ENCODE assay signal across 8 mouse cellular contexts in genomic region chr6:122801801-122802514, GRCm38 (mm10). TPM values are rescaled to one million over a fixed set of nuclear protein-coding genes. Genes with fewer than 3 reads are reported as not detected.
DNase-seq lines count a peak whose midpoint lies in the region; ATAC-seq lines count a peak whose summit lies in the region.

No protein-coding gene starts in this region.

- peak overlapping the region; percentile 53 for H3K4me3 ChIP-seq in forebrain, embryonic 14.5 days (ENCODE audit: low read depth, low read length)
- H3K4me3 ChIP-seq in hindbrain, embryonic 16.5 days (ENCODE audit: low read length), result peak overlapping the region; percentile 56
- peak overlapping the region; percentile 79 for H3K4me3 ChIP-seq in liver, embryonic 12.5 days
- peak overlapping the region; percentile 51 for H3K4me3 ChIP-seq in neural tube, embryonic 12.5 days

- no peaks in the 10 kb centered on the region for H3K9me3 ChIP-seq in forebrain, embryonic 14.5 days (replicated peaks; ENCODE audit: control insufficient read depth, low read length)
- H3K9me3 ChIP-seq in hindbrain, embryonic 16.5 days (ENCODE audit: control insufficient read depth, low read length), result no peaks in the 10 kb centered on the region
- no peaks in the 10 kb centered on the region for H3K9me3 ChIP-seq in liver, embryonic 12.5 days (replicated peaks)
- no peaks in the 10 kb centered on the region for H3K9me3 ChIP-seq in neural tube, embryonic 12.5 days

- H3K36me3 ChIP-seq in forebrain, embryonic 14.5 days (ENCODE audit: control insufficient read depth, insufficient read depth, low read length), result no peaks in the 10 kb centered on the region
- H3K36me3 ChIP-seq in hindbrain, embryonic 16.5 days (ENCODE audit: control insufficient read depth, insufficient read depth, low read length), result no peaks in the 10 kb centered on the region
- peaks cover 5% of the 10 kb centered on the region for H3K36me3 ChIP-seq in liver, embryonic 12.5 days
- no peaks in the 10 kb centered on the region for H3K36me3 ChIP-seq in neural tube, embryonic 12.5 days

- WGBS in forebrain, embryonic 14.5 days, result 3% methylated on average over 34 of the region's 34 CpGs
- 2% methylated on average over 33 of the region's 34 CpGs for WGBS in hindbrain, embryonic 16.5 days
- WGBS in liver, embryonic 12.5 days (ENCODE audit: insufficient replicate concordance), result under 1% methylated on average over 34 of the region's 34 CpGs
- WGBS in neural tube, embryonic 12.5 days, result 3% methylated on average over 34 of the region's 34 CpGs

- peak; percentile 37 to 49 for DNase-seq in layer of hippocampus, adult 18-20 months (ENCODE audit: low spot score in 2 of 2)
- no peak for DNase-seq in layer of hippocampus, adult 9-11 months
- DNase-seq in cerebellum, adult 11 months, result peak; percentile 50
- DNase-seq in forebrain, embryonic 14.5 days (ENCODE audit: low spot score), result peak; percentile 61
- DNase-seq in thymus, postnatal 36 days, result peak; percentile 58 to 60

- peak overlapping the region; percentile 98 for H3K4me2 ChIP-seq in forebrain, embryonic 14.5 days (ENCODE audit: low read length)
- peak overlapping the region; percentile 95 for H3K4me2 ChIP-seq in hindbrain, embryonic 16.5 days (ENCODE audit: low read length)
- H3K4me2 ChIP-seq in liver, embryonic 12.5 days, result peak overlapping the region; percentile 97
- peak overlapping the region; percentile 95 for H3K4me2 ChIP-seq in neural tube, embryonic 12.5 days (replicated peaks)

- peak; percentile 75 for ATAC-seq in forebrain, embryonic 14.5 days
- peak; percentile 80 for ATAC-seq in hindbrain, embryonic 16.5 days
- peak; percentile 83 for ATAC-seq in liver, embryonic 12.5 days
- ATAC-seq in neural tube, embryonic 12.5 days (ENCODE audit: low FRiP score, low read depth), result peak; percentile 77

- peaks cover 9% of the 10 kb centered on the region; the same call in 1 of the 2 replicates for H3K27me3 ChIP-seq in forebrain, embryonic 14.5 days (replicated peaks; ENCODE audit: control insufficient read depth, insufficient read depth, low read length)
- no peaks in the 10 kb centered on the region; the same call in 1 of the 2 replicates for H3K27me3 ChIP-seq in hindbrain, embryonic 16.5 days (replicated peaks; ENCODE audit: control insufficient read depth, insufficient read depth, low read length)
- no peaks in the 10 kb centered on the region; the same call in 1 of the 2 replicates for H3K27me3 ChIP-seq in liver, embryonic 12.5 days (replicated peaks)
- peaks cover 19% of the 10 kb centered on the region for H3K27me3 ChIP-seq in neural tube, embryonic 12.5 days (replicated peaks)

- H3K4me1 ChIP-seq in forebrain, embryonic 14.5 days (ENCODE audit: control insufficient read depth, insufficient read depth, low read length), result no peaks in the 10 kb centered on the region
- H3K4me1 ChIP-seq in hindbrain, embryonic 16.5 days (ENCODE audit: control insufficient read depth, insufficient read depth, low read depth, low read length), result peaks cover 2% of the 10 kb centered on the region
- peaks cover 32% of the 10 kb centered on the region for H3K4me1 ChIP-seq in liver, embryonic 12.5 days
- peaks cover 4% of the 10 kb centered on the region; the same call in 1 of the 2 replicates for H3K4me1 ChIP-seq in neural tube, embryonic 12.5 days

- H3K27ac ChIP-seq in forebrain, embryonic 14.5 days (ENCODE audit: low read depth, low read length), result no peak overlapping the region
- H3K27ac ChIP-seq in hindbrain, embryonic 16.5 days (ENCODE audit: low read depth, low read length), result peak overlapping the region; percentile 78
- peak overlapping the region; percentile 92 for H3K27ac ChIP-seq in liver, embryonic 12.5 days
- H3K27ac ChIP-seq in neural tube, embryonic 12.5 days, result no peak overlapping the region

- H3K9ac ChIP-seq in forebrain, embryonic 14.5 days (ENCODE audit: low read length), result peak overlapping the region; percentile 77
- peak overlapping the region; percentile 83 for H3K9ac ChIP-seq in hindbrain, embryonic 16.5 days (ENCODE audit: low read depth, low read length)
- peak overlapping the region; percentile 95 for H3K9ac ChIP-seq in liver, embryonic 12.5 days
- H3K9ac ChIP-seq in neural tube, embryonic 12.5 days, result peak overlapping the region; percentile 68

RNA-seq across cellular contexts. Expression of gene Slc2a3, which starts 0.5 kb away (rescaled TPM):
- total RNA-seq in layer of hippocampus, adult 18-20 months (2021), result 100 to 1,000 TPM; 110 to 113 TPM
- 15.6 and 18.1 TPM in 2 replicates for polyA plus RNA-seq in forebrain, embryonic 14.5 days (2014; fragmentation: Nextera tagmentation; extraction: Ambion mirVana)
- polyA plus RNA-seq in hindbrain, embryonic 16.5 days (2015; fragmentation: Nextera tagmentation; extraction: Ambion mirVana), result 57.0 and 57.4 TPM in 2 replicates
- polyA plus RNA-seq in liver, embryonic 12.5 days (2016; fragmentation: Nextera tagmentation; extraction: Ambion mirVana), result 35.5 and 38.7 TPM in 2 replicates
- 22.6 and 26.1 TPM in 2 replicates for polyA plus RNA-seq in neural tube, embryonic 12.5 days (2016; fragmentation: Nextera tagmentation; extraction: Ambion mirVana)

RNA-seq across cellular contexts. Expression of gene Foxj2, which starts 17.8 kb away (rescaled TPM):
- total RNA-seq in layer of hippocampus, adult 18-20 months (2021), result 10 to 100 TPM; 29.1 to 29.9 TPM
- polyA plus RNA-seq in forebrain, embryonic 14.5 days (2014; fragmentation: Nextera tagmentation; extraction: Ambion mirVana), result 4.9 and 6.4 TPM in 2 replicates
- 6.7 and 8.3 TPM in 2 replicates for polyA plus RNA-seq in hindbrain, embryonic 16.5 days (2015; fragmentation: Nextera tagmentation; extraction: Ambion mirVana)
- 2.0 and 2.4 TPM in 2 replicates for polyA plus RNA-seq in liver, embryonic 12.5 days (2016; fragmentation: Nextera tagmentation; extraction: Ambion mirVana)
- 5.5 TPM in 2 replicates for polyA plus RNA-seq in neural tube, embryonic 12.5 days (2016; fragmentation: Nextera tagmentation; extraction: Ambion mirVana)

RNA-seq across cellular contexts. Expression of gene C3ar1, which starts 54.0 kb away (rescaled TPM):
- under 1 TPM; 0.38 to 0.79 TPM for total RNA-seq in layer of hippocampus, adult 18-20 months (2021)
- polyA plus RNA-seq in forebrain, embryonic 14.5 days (2014; fragmentation: Nextera tagmentation; extraction: Ambion mirVana), result 1.1 and 1.2 TPM in 2 replicates
- polyA plus RNA-seq in hindbrain, embryonic 16.5 days (2015; fragmentation: Nextera tagmentation; extraction: Ambion mirVana), result 1.2 and 2.2 TPM in 2 replicates
- 1.5 TPM in 2 replicates for polyA plus RNA-seq in liver, embryonic 12.5 days (2016; fragmentation: Nextera tagmentation; extraction: Ambion mirVana)
- 1.7 and 2.1 TPM in 2 replicates for polyA plus RNA-seq in neural tube, embryonic 12.5 days (2016; fragmentation: Nextera tagmentation; extraction: Ambion mirVana)

Comparison
In these comparisons a context has a peak if more than half of its experiments do, and no peak if none do; other contexts are left out.
1. H3K27ac ChIP-seq: peak in hindbrain, embryonic 16.5 days (single experiment) and liver, embryonic 12.5 days (single experiment); none in forebrain, embryonic 14.5 days (single experiment) and neural tube, embryonic 12.5 days (single experiment).
2. Peak in every context shown above with its lines, with median percentiles within 50 percentile points of each other: ATAC-seq, H3K4me2 ChIP-seq, H3K4me3 ChIP-seq and H3K9ac ChIP-seq.